Mouse (Mus musculus) hindbrain, embryonic 15.5 days (tissue): ENCODE measurements around the gene Lcorl. TPM values are rescaled to one million over a fixed set of nuclear protein-coding genes. Genes with fewer than 3 reads are reported as not detected.
"Not testable (repeated sequence)": the region's sequence is repeated elsewhere in the genome, so short reads cannot be mapped to it uniquely, and the experiment has no call there.

Experiments used
- ATAC-seq: fragments of 200-750 bp; cut with Nextera tagmentation; 2 replicates; pipeline ENCODE4 v1.8.0; 2017; ENCODE audit warnings: low read depth, moderate number of reproducible peaks, moderate TSS enrichment; ENCODE audit not compliant: low FRiP score
- H3K27ac ChIP-seq: fragments of 300-500 bp; sonication (generic); replicated peaks from 2 replicates; pipeline ENCODE4 v1.5.1; 2015; ENCODE audit warnings: mild to moderate bottlenecking, inconsistent platforms
- H3K27me3 ChIP-seq: fragments of 300-500 bp; sonication (generic); 2 replicates; pipeline ENCODE4 v1.6.1; 2015; ENCODE audit warnings: control low read depth, inconsistent platforms
- H3K36me3 ChIP-seq: fragments of 300-500 bp; sonication (generic); 2 replicates; pipeline ENCODE4 v1.6.1; 2015; ENCODE audit warnings: control low read depth, inconsistent platforms
- H3K4me1 ChIP-seq: fragments of 300-500 bp; sonication (generic); replicated peaks from 2 replicates; pipeline ENCODE4 v1.6.1; 2015; ENCODE audit warnings: control low read depth, inconsistent platforms
- H3K4me2 ChIP-seq: fragments of 300-500 bp; sonication (generic); 2 replicates; pipeline ENCODE4 v1.6.1; 2015; ENCODE audit warnings: moderate library complexity, mild to moderate bottlenecking, inconsistent platforms
- H3K4me3 ChIP-seq: fragments of 300-500 bp; sonication (generic); 2 replicates; pipeline ENCODE4 v1.5.1; 2015; ENCODE audit warnings: mild to moderate bottlenecking, inconsistent platforms
- H3K9ac ChIP-seq: fragments of 300-500 bp; sonication (generic); 2 replicates; pipeline ENCODE4 v1.6.1; 2015; ENCODE audit warnings: inconsistent platforms
- H3K9me3 ChIP-seq: fragments of 300-500 bp; sonication (generic); 2 replicates; pipeline ENCODE4 v1.6.1; 2016; ENCODE audit warnings: control low read depth, inconsistent platforms
- WGBS: fragments of 180-500 bp; shearing (Covaris S2); methylation state at CpG from one replicate; pipeline ENCODE4 v1.1.7; 2015; 5-methylcytosine and 5-hydroxymethylcytosine counted together
- polyA plus RNA-seq: library from polyadenylated mRNA; unstranded; fragments of >200 nt; fragmentation: Nextera tagmentation; extraction: Ambion mirVana; gene quantifications from 2 replicates; pipeline ENCODE4 v1.2.1, GENCODE M21; 2015

The Lcorl gene
- polyA plus RNA-seq, 1 experiment from 2014 or later: 40.3 TPM

DNA sequence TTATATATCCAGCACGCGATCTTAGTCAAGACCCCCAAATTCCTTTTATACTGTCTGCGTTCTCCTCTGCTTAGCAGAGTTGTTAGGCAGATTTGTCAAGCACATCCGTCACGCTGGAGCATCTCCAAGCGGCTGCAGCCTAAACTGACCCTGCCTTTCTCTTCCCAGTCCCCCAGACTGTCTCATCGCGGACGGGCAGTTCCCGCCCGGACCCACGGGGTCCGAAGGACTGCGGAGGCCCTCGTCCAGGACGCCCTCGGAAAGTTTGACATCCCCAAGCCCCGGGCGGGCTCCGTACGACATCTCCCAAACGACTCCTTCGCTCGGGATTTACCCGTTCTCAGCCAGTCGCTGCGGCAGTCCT is 188.2 kb downstream of the Lcorl start:
- H3K27ac ChIP-seq: peak overlapping the region; percentile 77
- WGBS: under 1% methylated on average over 27 of the region's 27 CpGs
- peak overlapping the region; percentile 98 for H3K4me2 ChIP-seq
- no peaks in the 10 kb centered on the region for H3K27me3 ChIP-seq
- H3K9ac ChIP-seq: peak overlapping the region; percentile 67
- H3K9me3 ChIP-seq: no peaks in the 10 kb centered on the region
- H3K4me3 ChIP-seq: peak overlapping the region; percentile 76
- no peaks in the 10 kb centered on the region for H3K36me3 ChIP-seq
- H3K4me1 ChIP-seq: peaks cover 13% of the 10 kb centered on the region
- ATAC-seq: peak; percentile 86

DNA sequence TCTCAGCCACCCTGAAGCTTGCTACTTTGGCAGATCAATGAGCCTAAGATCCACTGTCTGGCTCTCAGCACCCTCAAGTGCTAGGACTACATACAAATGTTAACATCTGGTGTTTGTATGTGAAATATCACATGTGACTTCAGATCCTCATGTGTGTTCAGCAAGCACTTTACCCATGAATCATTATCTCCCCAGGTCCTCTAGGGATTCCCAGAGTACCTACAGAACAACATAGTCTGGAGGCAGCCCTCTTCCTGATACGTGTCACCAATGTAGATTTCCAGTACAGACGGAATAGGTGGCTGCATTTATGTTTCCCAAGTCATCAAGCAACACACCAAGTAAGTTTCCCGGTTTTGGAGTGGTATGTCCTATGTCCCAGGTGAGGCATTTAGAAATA is 188.6 kb downstream of the Lcorl start:
- H3K9ac ChIP-seq: peak overlapping the region; percentile 67
- WGBS: 0% methylated on average over 3 of the region's 3 CpGs
- H3K36me3 ChIP-seq: no peaks in the 10 kb centered on the region
- H3K9me3 ChIP-seq: no peaks in the 10 kb centered on the region
- H3K4me1 ChIP-seq: peaks cover 13% of the 10 kb centered on the region
- H3K4me3 ChIP-seq: peak overlapping the region; percentile 76
- H3K27me3 ChIP-seq: no peaks in the 10 kb centered on the region
- peak overlapping the region; percentile 98 for H3K4me2 ChIP-seq
- H3K27ac ChIP-seq: peak overlapping the region; percentile 77
- ATAC-seq: peak; percentile 20; the same call in 1 of the 2 replicates

DNA sequence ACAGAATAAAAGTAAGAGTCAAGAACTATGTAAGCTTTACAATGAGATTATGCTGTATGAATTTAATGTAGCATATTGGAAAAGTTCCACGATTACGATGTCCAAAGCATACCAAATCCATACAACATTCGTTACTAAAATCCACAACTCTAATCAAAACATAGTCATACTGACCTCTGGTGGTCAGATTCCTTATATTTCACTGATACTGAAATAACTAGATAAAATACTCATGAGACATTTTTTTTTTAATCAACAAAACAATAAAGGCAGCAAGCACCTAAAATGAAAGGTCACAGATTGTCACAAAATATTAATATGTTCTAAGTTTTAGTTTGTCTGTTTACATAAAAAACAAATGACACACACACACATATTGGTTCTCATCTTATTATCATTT is 189.1 kb downstream of the Lcorl start:
- Histone ChIP-seq H3K27me3 (no peaks in the 10 kb centered on the region), H3K36me3 (no peaks in the 10 kb centered on the region), H3K4me2 (peak overlapping the region; percentile 98), H3K4me1 (peaks cover 13% of the 10 kb centered on the region), H3K4me3 (no peak overlapping the region), H3K27ac (no peak overlapping the region), H3K9ac (no peak overlapping the region), H3K9me3 (no peaks in the 10 kb centered on the region)
- ATAC-seq: no peak
- WGBS: 19% methylated on average over 3 of the region's 3 CpGs

DNA sequence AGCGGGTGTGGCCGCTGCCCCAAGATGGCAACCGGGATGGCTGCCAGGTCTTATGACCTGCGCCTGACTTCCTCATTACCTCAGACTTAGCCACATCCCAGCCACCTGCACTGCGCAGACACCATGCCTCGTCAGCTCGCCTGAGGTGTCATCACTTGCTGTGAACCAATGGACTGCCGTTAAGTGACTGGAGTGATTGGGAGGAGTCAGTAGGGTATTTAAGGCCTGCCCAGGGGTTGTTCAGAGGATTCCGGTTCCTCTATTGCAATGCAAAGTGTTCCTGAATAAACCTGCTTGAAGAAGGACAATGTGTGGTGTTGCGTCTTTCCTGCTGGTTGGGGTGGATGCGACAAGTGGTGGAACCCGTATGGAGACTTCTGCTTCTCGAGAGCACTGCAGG is 199.0 kb downstream of the Lcorl start:
- not testable (repeated sequence) for ATAC-seq, H3K27me3 ChIP-seq, H3K9me3 ChIP-seq, H3K4me1 ChIP-seq, H3K4me3 ChIP-seq, H3K27ac ChIP-seq, H3K36me3 ChIP-seq, H3K4me2 ChIP-seq, H3K9ac ChIP-seq
- WGBS: 97% methylated on average over 13 of the region's 13 CpGs

DNA sequence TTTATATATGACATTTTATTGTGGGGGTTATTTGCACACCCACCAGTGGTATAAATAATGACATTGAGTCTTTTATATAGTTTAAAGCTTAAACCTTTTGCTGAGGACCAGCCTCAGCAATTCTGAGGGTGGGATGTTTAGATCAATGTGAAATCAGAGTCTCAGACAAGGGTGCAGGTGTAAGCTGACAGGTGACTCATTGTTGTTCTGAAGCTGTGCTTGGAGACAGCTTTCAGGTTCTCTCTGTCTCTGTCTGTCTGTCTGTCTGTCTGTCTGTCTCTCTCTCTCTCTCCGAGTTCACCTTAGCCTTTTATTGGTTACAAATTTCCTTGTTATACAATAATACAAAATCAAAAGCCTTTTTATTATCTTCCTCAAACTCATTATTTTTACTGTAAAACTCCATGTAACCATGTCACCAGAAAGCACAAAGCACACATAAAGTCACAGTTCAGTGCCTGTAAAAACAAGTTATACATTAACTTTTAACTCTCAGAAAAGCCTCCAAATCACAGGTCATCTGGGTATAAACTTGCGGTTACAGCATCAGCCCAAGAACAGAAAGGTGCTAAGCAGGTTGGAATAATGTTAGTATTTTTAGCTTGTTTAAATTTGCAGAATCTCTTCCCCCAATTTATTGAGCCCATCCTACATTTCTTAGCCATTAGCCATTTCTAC is 206.2 kb downstream of the Lcorl start:
- Histone ChIP-seq H3K9me3 (no peaks in the 10 kb centered on the region), H3K36me3 (no peaks in the 10 kb centered on the region), H3K27me3 (no peaks in the 10 kb centered on the region), H3K4me3 (no peak overlapping the region), H3K27ac (no peak overlapping the region), H3K4me1 (no peaks in the 10 kb centered on the region), H3K9ac (no peak overlapping the region), H3K4me2 (no peak overlapping the region)
- ATAC-seq: no peak
- WGBS: 89% methylated on average over 2 of the region's 2 CpGs

Other genes starting within 250 kb of the Lcorl start
- 9.5 and 10.3 TPM in 2 replicates for gene Fam184b, start 218.0 kb downstream of the Lcorl start, polyA plus RNA-seq
- 8.2 and 10.5 TPM in 2 replicates for gene Ncapg, start 187.7 kb downstream of the Lcorl start, polyA plus RNA-seq